ENCODE assay signal across 9 mouse cellular contexts in the genomic region with DNA sequence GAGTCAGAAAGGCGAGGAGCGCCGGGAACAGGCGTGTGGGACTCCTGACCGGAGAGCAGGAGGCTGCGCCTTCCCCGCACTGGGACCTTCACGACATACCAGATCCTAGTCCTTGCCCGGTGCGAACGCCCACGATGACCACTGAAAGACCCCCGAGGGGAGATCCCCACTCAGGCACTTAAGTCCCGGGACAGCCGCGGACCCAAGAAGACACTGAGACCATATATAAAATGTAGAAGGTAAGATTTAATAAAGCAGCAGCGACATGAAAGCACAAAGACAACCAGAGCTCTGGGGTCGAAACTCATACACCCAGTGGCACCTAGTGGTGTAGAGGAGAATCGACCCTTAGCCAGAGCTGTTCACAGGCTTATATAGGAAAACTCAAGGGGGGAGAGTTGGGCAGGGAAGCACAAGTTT. TPM values are rescaled to one million over a fixed set of nuclear protein-coding genes. Genes with fewer than 3 reads are reported as not detected.
DNase-seq lines count a peak whose midpoint lies in the region; ATAC-seq and TF ChIP-seq lines count a peak whose summit lies in the region.
"Not testable (repeated sequence)": the region's sequence is repeated elsewhere in the genome, so short reads cannot be mapped to it uniquely, and the experiment has no call there.
"Had no signal": no experiment of that assay in that cellular context is flagged by ENCODE, and none has a peak within 500 bp of the region (broad histone marks: within the 10 kb centered on the region; RNA-seq: fewer than 3 reads in every experiment).

No protein-coding gene starts in this region.

- peak; percentile 42 for DNase-seq in CD4-positive helper T cell, adult 2 months (ENCODE audit: low read depth, low spot score)
- peak; percentile 68 for DNase-seq in forebrain, embryonic 11.5 days (ENCODE audit: low spot score)
- DNase-seq in heart, postnatal 0 days (ENCODE audit: low spot score) = peak; percentile 24
- peak; percentile 70 for DNase-seq in kidney, postnatal 0 days (ENCODE audit: low spot score)
- DNase-seq in liver, embryonic 14.5 days (ENCODE audit: low read depth in 3 of 3, low spot score in 3 of 3) = not testable (repeated sequence)
- DNase-seq in naive thymus-derived CD4-positive, alpha-beta T cell, adult 2 months (ENCODE audit: low read depth) = peak; percentile 44

- H3K4me1 ChIP-seq in brown adipose tissue, adult 24 weeks (ENCODE audit: control insufficient read depth, insufficient read depth, insufficient read length, low read length); forebrain, embryonic 11.5 days (replicated peaks; ENCODE audit: control insufficient read depth, insufficient read depth, low read length); heart, postnatal 0 days (ENCODE audit: control insufficient read depth, insufficient read depth); kidney, postnatal 0 days (replicated peaks; ENCODE audit: insufficient read depth, low read length); liver, embryonic 14.5 days (replicated peaks; ENCODE audit: control insufficient read depth in 2 of 2, insufficient read depth in 2 of 2, low read length in 1 of 2); stomach, embryonic 16.5 days (ENCODE audit: control insufficient read depth, insufficient read depth, low read length): not testable (repeated sequence)

- H3K4me3 ChIP-seq in brown adipose tissue, adult 24 weeks (ENCODE audit: insufficient read depth, low read depth, low read length) = peak overlapping the region; percentile 58
- peak overlapping the region; percentile 15; the same call in 1 of the 2 replicates for H3K4me3 ChIP-seq in forebrain, embryonic 11.5 days (ENCODE audit: low read depth, low read length)
- peak overlapping the region; percentile 28 for H3K4me3 ChIP-seq in heart, postnatal 0 days (ENCODE audit: low read depth, low read length)
- not testable (repeated sequence) for H3K4me3 ChIP-seq in kidney, postnatal 0 days (replicated peaks; ENCODE audit: low read depth, low read length); liver, embryonic 14.5 days (ENCODE audit: insufficient read depth in 1 of 2, low read depth in 2 of 2, low read length in 2 of 2)
- H3K4me3 ChIP-seq in stomach, embryonic 16.5 days (replicated peaks; ENCODE audit: low read length) = peak overlapping the region; percentile 35

- H3K9me3 ChIP-seq in forebrain, embryonic 11.5 days (ENCODE audit: control insufficient read depth, low read length); heart, postnatal 0 days (replicated peaks; ENCODE audit: control insufficient read depth, low read length); kidney, postnatal 0 days (replicated peaks; ENCODE audit: low read length); liver, embryonic 14.5 days (ENCODE audit: control insufficient read depth, low read length); stomach, embryonic 16.5 days (replicated peaks; ENCODE audit: control insufficient read depth, low read length): not testable (repeated sequence)

- WGBS in forebrain, embryonic 11.5 days = 44% methylated on average over 19 of the region's 19 CpGs
- 36% methylated on average over 19 of the region's 19 CpGs for WGBS in heart, postnatal 0 days
- 29% methylated on average over 19 of the region's 19 CpGs for WGBS in kidney, postnatal 0 days
- WGBS in liver, embryonic 14.5 days (ENCODE audit: insufficient replicate concordance) = 22% methylated on average over 19 of the region's 19 CpGs
- 32% methylated on average over 19 of the region's 19 CpGs for WGBS in stomach, embryonic 16.5 days

- H3K4me2 ChIP-seq in forebrain, embryonic 11.5 days (ENCODE audit: low read depth, low read length, severe bottlenecking) = peak overlapping the region; percentile 40
- H3K4me2 ChIP-seq in heart, postnatal 0 days (ENCODE audit: low read depth, low read length) = peak overlapping the region; percentile 48
- peak overlapping the region; percentile 40 for H3K4me2 ChIP-seq in kidney, postnatal 0 days (ENCODE audit: low read length)
- peak overlapping the region; percentile 24; the same call in 1 of the 2 replicates for H3K4me2 ChIP-seq in liver, embryonic 14.5 days (ENCODE audit: low read depth)
- peak overlapping the region; percentile 38 for H3K4me2 ChIP-seq in stomach, embryonic 16.5 days (ENCODE audit: low read depth, low read length)

- TF ChIP-seq CTCF in heart, postnatal 0 days (IDR thresholded peaks at IDR 0.05; ENCODE audit: low read depth) = peak; percentile 51
- TF ChIP-seq CTCF in kidney, postnatal 0 days (IDR thresholded peaks at IDR 0.05; ENCODE audit: low read depth) = peak; percentile 61
- TF ChIP-seq CTCF in liver, embryonic 14.5 days (IDR thresholded peaks at IDR 0.05; ENCODE audit: low read depth) = peak; percentile 36

- not testable (repeated sequence) for TF ChIP-seq EP300 in heart, postnatal 0 days (IDR thresholded peaks at IDR 0.05; ENCODE audit: low read depth); liver, embryonic 14.5 days (IDR thresholded peaks at IDR 0.05; ENCODE audit: low read depth)

- H3K9ac ChIP-seq in forebrain, embryonic 11.5 days (ENCODE audit: low read length); heart, postnatal 0 days (replicated peaks; ENCODE audit: low read depth, low read length); kidney, postnatal 0 days (ENCODE audit: low read depth, low read length); liver, embryonic 14.5 days (replicated peaks): not testable (repeated sequence)
- peak overlapping the region; percentile 57; the same call in 1 of the 2 replicates for H3K9ac ChIP-seq in stomach, embryonic 16.5 days (ENCODE audit: low read length)

- not testable (repeated sequence) for H3K27ac ChIP-seq in brown adipose tissue, adult 24 weeks (replicated peaks; ENCODE audit: low read depth, low read length); forebrain, embryonic 11.5 days (ENCODE audit: low read depth, low read length); heart, postnatal 0 days (ENCODE audit: low read depth); kidney, postnatal 0 days; liver, embryonic 14.5 days; stomach, embryonic 16.5 days (ENCODE audit: low read length)

- H3K27me3 ChIP-seq in forebrain, embryonic 11.5 days (ENCODE audit: control insufficient read depth, insufficient read depth, low read length); heart, postnatal 0 days (ENCODE audit: control insufficient read depth, insufficient read depth, low read length); kidney, postnatal 0 days (ENCODE audit: insufficient read depth, low read length); liver, embryonic 14.5 days (ENCODE audit: control insufficient read depth, insufficient read depth, low read length); stomach, embryonic 16.5 days (ENCODE audit: control insufficient read depth, insufficient read depth, low read length): not testable (repeated sequence)

- ATAC-seq in forebrain, embryonic 11.5 days (replicated peaks; ENCODE audit: low FRiP score) = peak; percentile 72
- ATAC-seq in heart, postnatal 0 days (ENCODE audit: insufficient read depth, low read depth) = peak; percentile 53; the same call in 1 of the 2 replicates
- ATAC-seq in kidney, postnatal 0 days (replicated peaks; ENCODE audit: low FRiP score, low read depth); liver, embryonic 14.5 days (ENCODE audit: insufficient read depth); stomach, embryonic 16.5 days (ENCODE audit: insufficient read depth, low FRiP score): not testable (repeated sequence)

- not testable (repeated sequence) for H3K36me3 ChIP-seq in forebrain, embryonic 11.5 days (ENCODE audit: control insufficient read depth, insufficient read depth, low read length); heart, postnatal 0 days (replicated peaks; ENCODE audit: control insufficient read depth, insufficient read depth, low read length); kidney, postnatal 0 days (ENCODE audit: insufficient read depth, low read length); liver, embryonic 14.5 days (replicated peaks; ENCODE audit: control insufficient read depth, insufficient read depth, low read depth); stomach, embryonic 16.5 days (ENCODE audit: control insufficient read depth, insufficient read depth, low read length)

RNA-seq across cellular contexts. Expression of a gene that starts 9.7 kb away (rescaled TPM):
- 9.1 and 10.9 TPM in 2 replicates for polyA plus RNA-seq in brown adipose tissue, adult 24 weeks (2012; ENCODE audit: insufficient read depth, insufficient read length, missing spikeins)
- polyA plus RNA-seq in forebrain, embryonic 11.5 days (2014; fragmentation: Nextera tagmentation; extraction: Ambion mirVana) = 7.5 and 10.5 TPM in 2 replicates
- 13.0 and 14.1 TPM in 2 replicates for total RNA-seq in heart, postnatal 0 days (2014; rRNA removed; ENCODE audit: low replicate concordance)
- polyA plus RNA-seq in heart, postnatal 0 days (2015; fragmentation: Nextera tagmentation; extraction: Ambion mirVana) = 1.5 and 1.6 TPM in 2 replicates
- 3.5 and 3.6 TPM in 2 replicates for polyA plus RNA-seq in kidney, postnatal 0 days (2015; fragmentation: Nextera tagmentation; extraction: Ambion mirVana)
- polyA plus RNA-seq in liver, embryonic 14.5 days (2012; rRNA removed) = 1.5 and 2.6 TPM in 2 replicates
- 1.2 and 1.3 TPM in 2 replicates for polyA plus RNA-seq in liver, embryonic 14.5 days (2014; fragmentation: Nextera tagmentation; extraction: Ambion mirVana)
- polyA plus RNA-seq in stomach, embryonic 16.5 days (2015; fragmentation: Nextera tagmentation; extraction: Ambion mirVana) = 2.8 and 2.9 TPM in 2 replicates

RNA-seq across cellular contexts. Expression of a gene that starts 58.9 kb away (rescaled TPM):
- polyA plus RNA-seq in brown adipose tissue, adult 24 weeks (2012; ENCODE audit: insufficient read depth, insufficient read length, missing spikeins) = not detected in 2 replicates
- not detected in 2 replicates for polyA plus RNA-seq in forebrain, embryonic 11.5 days (2014; fragmentation: Nextera tagmentation; extraction: Ambion mirVana)
- total RNA-seq in heart, postnatal 0 days (2014; rRNA removed; ENCODE audit: low replicate concordance) = not detected in 2 replicates
- not detected in 2 replicates for polyA plus RNA-seq in heart, postnatal 0 days (2015; fragmentation: Nextera tagmentation; extraction: Ambion mirVana)
- not detected in 2 replicates for polyA plus RNA-seq in kidney, postnatal 0 days (2015; fragmentation: Nextera tagmentation; extraction: Ambion mirVana)
- not detected in 2 replicates for polyA plus RNA-seq in liver, embryonic 14.5 days (2012; rRNA removed)
- not detected in 2 replicates for polyA plus RNA-seq in liver, embryonic 14.5 days (2014; fragmentation: Nextera tagmentation; extraction: Ambion mirVana)
- not detected in 2 replicates for polyA plus RNA-seq in stomach, embryonic 16.5 days (2015; fragmentation: Nextera tagmentation; extraction: Ambion mirVana)
- polyA plus RNA-seq: Patski had no signal
